In genomic region chr7:19577141-19577852, GRCm38 (mm10) we compare ENCODE assay signal across 9 mouse cellular contexts. TPM values are rescaled to one million over a fixed set of nuclear protein-coding genes. Genes with fewer than 3 reads are reported as not detected.
DNase-seq lines count a peak whose midpoint lies in the region; ATAC-seq and TF ChIP-seq lines count a peak whose summit lies in the region.
"Had no signal": no experiment of that assay in that cellular context is flagged by ENCODE, and none has a peak within 500 bp of the region (broad histone marks: within the 10 kb centered on the region; RNA-seq: fewer than 3 reads in every experiment).

TSS of gene Zfp296 (plus strand) at chr7:19577287.
TSS of gene Gemin7 (minus strand) at chr7:19577595.

- H3K79me2 ChIP-seq in MEL (ENCODE audit: control insufficient read depth, insufficient read depth, low read length, poor library complexity), result peaks cover 15% of the 10 kb centered on the region

- TF ChIP-seq RAD21 in MEL (IDR thresholded peaks at IDR 0.05; ENCODE audit: low read depth, low read length), result no peak

- H3K4me2 ChIP-seq in forebrain, embryonic 11.5 days (ENCODE audit: low read depth, low read length, severe bottlenecking), result peak within 1 kb of the TSS; percentile 55
- peak within 1 kb of the TSS; percentile 86 for H3K4me2 ChIP-seq in intestine, postnatal 0 days (replicated peaks; ENCODE audit: low read depth)
- peak within 1 kb of the TSS; percentile 78 for H3K4me2 ChIP-seq in lung, embryonic 14.5 days
- peak within 1 kb of the TSS; percentile 59 for H3K4me2 ChIP-seq in neural tube, embryonic 15.5 days

- no peaks in the 10 kb centered on the region for H3K27me3 ChIP-seq in MEL (ENCODE audit: control insufficient read depth in 1 of 2, insufficient read depth in 2 of 2, low read length in 2 of 2)
- peaks cover 36% of the 10 kb centered on the region for H3K27me3 ChIP-seq in forebrain, embryonic 11.5 days (ENCODE audit: control insufficient read depth, insufficient read depth, low read length)
- H3K27me3 ChIP-seq in intestine, postnatal 0 days (replicated peaks; ENCODE audit: control insufficient read depth, insufficient read depth, low read length), result peaks cover 12% of the 10 kb centered on the region; the same call in 1 of the 2 replicates
- peaks cover 32% of the 10 kb centered on the region for H3K27me3 ChIP-seq in lung, embryonic 14.5 days (ENCODE audit: insufficient read depth, low read length)
- H3K27me3 ChIP-seq in neural tube, embryonic 15.5 days (replicated peaks), result peaks cover 55% of the 10 kb centered on the region
- H3K27me3 ChIP-seq: Patski had no signal

- no peaks in the 10 kb centered on the region for H3K9me3 ChIP-seq in MEL (replicated peaks; ENCODE audit: insufficient read depth, low read length)
- no peaks in the 10 kb centered on the region for H3K9me3 ChIP-seq in forebrain, embryonic 11.5 days (ENCODE audit: control insufficient read depth, low read length)
- no peaks in the 10 kb centered on the region for H3K9me3 ChIP-seq in intestine, postnatal 0 days (ENCODE audit: control insufficient read depth)
- no peaks in the 10 kb centered on the region for H3K9me3 ChIP-seq in lung, embryonic 14.5 days (ENCODE audit: low read depth, low read length)
- H3K9me3 ChIP-seq in neural tube, embryonic 15.5 days (replicated peaks), result no peaks in the 10 kb centered on the region

- ATAC-seq in forebrain, embryonic 11.5 days (replicated peaks; ENCODE audit: low FRiP score), result no peak
- no peak for ATAC-seq in intestine, postnatal 0 days
- ATAC-seq in lung, embryonic 14.5 days (ENCODE audit: insufficient read depth), result no peak
- no peak for ATAC-seq in neural tube, embryonic 15.5 days (ENCODE audit: low FRiP score)
- ATAC-seq: Patski had no signal

- H3K27ac ChIP-seq in MEL (ENCODE audit: control insufficient read depth, low read depth, low read length), result peak within 1 kb of the TSS; percentile 26
- H3K27ac ChIP-seq in forebrain, embryonic 11.5 days (ENCODE audit: low read depth, low read length), result no peak within 1 kb of the TSS
- H3K27ac ChIP-seq in intestine, postnatal 0 days (ENCODE audit: low read depth, low read length), result no peak within 1 kb of the TSS
- H3K27ac ChIP-seq in lung, embryonic 14.5 days (ENCODE audit: low read depth), result no peak within 1 kb of the TSS
- no peak within 1 kb of the TSS for H3K27ac ChIP-seq in neural tube, embryonic 15.5 days (replicated peaks)

- peak within 1 kb of the TSS; percentile 75 for H3K9ac ChIP-seq in MEL (ENCODE audit: control insufficient read depth, low read depth, low read length, poor library complexity, severe bottlenecking)
- peak within 1 kb of the TSS; percentile 39 for H3K9ac ChIP-seq in forebrain, embryonic 11.5 days (ENCODE audit: low read length)
- peak within 1 kb of the TSS; percentile 45 for H3K9ac ChIP-seq in intestine, postnatal 0 days (ENCODE audit: low read depth, low read length)
- H3K9ac ChIP-seq in lung, embryonic 14.5 days, result peak within 1 kb of the TSS; percentile 47
- no peak within 1 kb of the TSS; the same call in 1 of the 2 replicates for H3K9ac ChIP-seq in neural tube, embryonic 15.5 days (replicated peaks)

- H3K4me3 ChIP-seq in MEL (ENCODE audit: control insufficient read depth in 1 of 2, insufficient read depth in 1 of 2, low read depth in 2 of 2, low read length in 2 of 2), result peak within 1 kb of the TSS; percentile 66
- peak within 1 kb of the TSS; percentile 29 for H3K4me3 ChIP-seq in forebrain, embryonic 11.5 days (ENCODE audit: low read depth, low read length)
- peak within 1 kb of the TSS; percentile 43 for H3K4me3 ChIP-seq in intestine, postnatal 0 days (ENCODE audit: low read depth, low read length)
- peak within 1 kb of the TSS; percentile 43 for H3K4me3 ChIP-seq in lung, embryonic 14.5 days (ENCODE audit: low read depth, low read length)
- H3K4me3 ChIP-seq in neural tube, embryonic 15.5 days (replicated peaks), result peak within 1 kb of the TSS; percentile 30

- no peak for TF ChIP-seq CTCF in MEL (IDR thresholded peaks at IDR 0.05 in 2 of 3, conservative IDR thresholded peaks at IDR 0.05 in 1 of 3; ENCODE audit: control insufficient read depth in 1 of 3, insufficient read depth in 1 of 3, low read depth in 2 of 3, low read length in 3 of 3, poor library complexity in 1 of 3, severe bottlenecking in 1 of 3)
- no peak for TF ChIP-seq CTCF in intestine, postnatal 0 days (IDR thresholded peaks at IDR 0.05; ENCODE audit: low read depth)
- TF ChIP-seq CTCF in lung, embryonic 14.5 days (IDR thresholded peaks at IDR 0.05; ENCODE audit: low read depth), result no peak

- DNase-seq in cerebellum, adult 11 months, result peak; percentile 47
- DNase-seq in cerebellum, postnatal 4 days (ENCODE audit: low spot score in 2 of 2), result no peak
- DNase-seq in MEL (ENCODE audit: low read depth, low spot score), result peak; percentile 66
- no peak for DNase-seq in forebrain, embryonic 11.5 days (ENCODE audit: low spot score)
- DNase-seq in lung, embryonic 14.5 days, result peak; percentile 57
- no peak for DNase-seq in left cerebral cortex, adult 8-10 months (ENCODE audit: low spot score in 2 of 2)

- H3K4me1 ChIP-seq in MEL (ENCODE audit: control insufficient read depth in 1 of 2, insufficient read depth in 2 of 2, low read length in 2 of 2), result peaks cover 2 to 10% of the 10 kb centered on the region in 2 experiments; a peak in 3 of 4 replicates
- H3K4me1 ChIP-seq in forebrain, embryonic 11.5 days (replicated peaks; ENCODE audit: control insufficient read depth, insufficient read depth, low read length), result peaks cover 11% of the 10 kb centered on the region
- peaks cover 12% of the 10 kb centered on the region for H3K4me1 ChIP-seq in intestine, postnatal 0 days (replicated peaks; ENCODE audit: control insufficient read depth, insufficient read depth, low read length)
- H3K4me1 ChIP-seq in lung, embryonic 14.5 days (ENCODE audit: insufficient read depth), result 0 out of 2 replicates have a peak, but pooled peaks cover 3% of the 10 kb centered on the region
- H3K4me1 ChIP-seq in neural tube, embryonic 15.5 days, result peaks cover 28% of the 10 kb centered on the region

- peak in 1 of 2 experiments; percentile 12; a peak in 2 of 4 replicates for TF ChIP-seq POLR2A in MEL (IDR thresholded peaks at IDR 0.05; ENCODE audit: control insufficient read depth in 1 of 2, insufficient read depth in 1 of 2, low read depth in 1 of 2, low read length in 2 of 2, poor library complexity in 1 of 2)

- peaks cover 0 to 11% of the 10 kb centered on the region in 2 experiments; a peak in 2 of 4 replicates for H3K36me3 ChIP-seq in MEL (ENCODE audit: control insufficient read depth in 1 of 2, insufficient read depth in 2 of 2, low read length in 2 of 2)
- no peaks in the 10 kb centered on the region for H3K36me3 ChIP-seq in forebrain, embryonic 11.5 days (ENCODE audit: control insufficient read depth, insufficient read depth, low read length)
- H3K36me3 ChIP-seq in intestine, postnatal 0 days (ENCODE audit: control insufficient read depth, insufficient read depth), result peaks cover 25% of the 10 kb centered on the region
- peaks cover 22% of the 10 kb centered on the region for H3K36me3 ChIP-seq in lung, embryonic 14.5 days (ENCODE audit: insufficient read depth)
- H3K36me3 ChIP-seq in neural tube, embryonic 15.5 days, result peaks cover 24% of the 10 kb centered on the region

- under 1% methylated on average over 43 of the region's 56 CpGs for WGBS in forebrain, embryonic 11.5 days
- under 1% methylated on average over 56 of the region's 56 CpGs for whole genome bisulfite sequencing in intestine, postnatal 0 days
- WGBS in lung, embryonic 14.5 days, result 1% methylated on average over 56 of the region's 56 CpGs
- WGBS in neural tube, embryonic 15.5 days, result under 1% methylated on average over 56 of the region's 56 CpGs

- TF ChIP-seq EP300 in MEL (IDR thresholded peaks at IDR 0.05; ENCODE audit: low read depth in 1 of 2, low read length in 2 of 2), result no peak

TF ChIP-seq in MEL, 35 proteins besides CTCF, POLR2A, EP300 and RAD21 (continues in another document):
- TF ChIP-seq UBTF (IDR thresholded peaks at IDR 0.05; ENCODE audit: borderline replicate concordance, insufficient read depth, low read depth, low read length) (no peak), TAL1 (IDR thresholded peaks at IDR 0.05; ENCODE audit: low read length) (no peak), MAFK (IDR thresholded peaks at IDR 0.05; ENCODE audit: borderline replicate concordance, low read depth, low read length) (no peak), USF2 (IDR thresholded peaks at IDR 0.05; ENCODE audit: borderline replicate concordance in 1 of 2, insufficient read depth in 1 of 2, low read depth in 1 of 2, low read length in 2 of 2) (no peak), TCF12 (IDR thresholded peaks at IDR 0.05; ENCODE audit: low read depth, low read length) (no peak), E2F4 (IDR thresholded peaks at IDR 0.05; ENCODE audit: borderline replicate concordance, low read depth, low read length) (no peak), USF1 (IDR thresholded peaks at IDR 0.05; ENCODE audit: low read depth, low read length) (no peak), CHD2 (IDR thresholded peaks at IDR 0.05; ENCODE audit: low read length) (no peak), GATA1 (IDR thresholded peaks at IDR 0.05; ENCODE audit: low read depth, low read length) (no peak), MYB (IDR thresholded peaks at IDR 0.05; ENCODE audit: low read depth, low read length) (no peak), MEF2A (IDR thresholded peaks at IDR 0.05; ENCODE audit: extremely low read depth, insufficient replicate concordance, low read depth, low read length, poor library complexity, severe bottlenecking) (no peak)

RNA-seq across cellular contexts. Expression of gene Zfp296, which starts in this region (rescaled TPM):
- 2.9 and 3.3 TPM in 2 replicates for total RNA-seq in MEL (2012; rRNA removed)
- polyA plus RNA-seq in MEL (2012; ENCODE audit: insufficient read depth in 1 of 2, insufficient read length in 2 of 2, low read depth in 1 of 2, low replicate concordance in 2 of 2, missing spikeins in 1 of 2), result 1 to 10 TPM in 1 of 2 experiments, not detected in 1; 7.8 TPM
- 0.40 and 0.47 TPM in 2 replicates for polyA plus RNA-seq in forebrain, embryonic 11.5 days (2014; fragmentation: Nextera tagmentation; extraction: Ambion mirVana)
- polyA plus RNA-seq in intestine, postnatal 0 days (2015; fragmentation: Nextera tagmentation; extraction: Ambion mirVana), result 0.14 TPM in 1 of 2 replicates, not detected in the other
- 0.27 and 0.38 TPM in 2 replicates for polyA plus RNA-seq in lung, embryonic 14.5 days (2014; fragmentation: Nextera tagmentation; extraction: Ambion mirVana)
- polyA plus RNA-seq in neural tube, embryonic 15.5 days (2015; fragmentation: Nextera tagmentation; extraction: Ambion mirVana), result 0.23 and 0.61 TPM in 2 replicates
- total RNA-seq in left cerebral cortex, adult 8-10 months (2022), result 1 to 10 TPM; 1.6 to 1.9 (median 1.8) TPM

RNA-seq across cellular contexts. Expression of gene Gemin7, which starts in this region (rescaled TPM):
- 49.6 and 58.0 TPM in 2 replicates for total RNA-seq in MEL (2012; rRNA removed)
- polyA plus RNA-seq in MEL (2012; ENCODE audit: insufficient read depth in 1 of 2, insufficient read length in 2 of 2, low read depth in 1 of 2, low replicate concordance in 2 of 2, missing spikeins in 1 of 2), result 10 to 100 TPM in 1 of 2 experiments, not detected in 1; 78.7 TPM
- 151 and 156 TPM in 2 replicates for polyA plus RNA-seq in forebrain, embryonic 11.5 days (2014; fragmentation: Nextera tagmentation; extraction: Ambion mirVana)
- 99.5 and 102 TPM in 2 replicates for polyA plus RNA-seq in intestine, postnatal 0 days (2015; fragmentation: Nextera tagmentation; extraction: Ambion mirVana)
- polyA plus RNA-seq in lung, embryonic 14.5 days (2014; fragmentation: Nextera tagmentation; extraction: Ambion mirVana), result 180 and 183 TPM in 2 replicates
- 145 and 154 TPM in 2 replicates for polyA plus RNA-seq in neural tube, embryonic 15.5 days (2015; fragmentation: Nextera tagmentation; extraction: Ambion mirVana)
- total RNA-seq in left cerebral cortex, adult 8-10 months (2022), result 10 to 100 TPM; 44.2 to 59.5 (median 51.3) TPM

Comparison
In these comparisons a context has a peak if more than half of its experiments do, and no peak if none do; other contexts are left out.
1. DNase-seq: peak in cerebellum, adult 11 months (single experiment), MEL (single experiment) and lung, embryonic 14.5 days (single experiment); none in cerebellum, postnatal 4 days (0 of 2), forebrain, embryonic 11.5 days (single experiment) and left cerebral cortex, adult 8-10 months (0 of 2).
2. Peak in every context shown above with its lines, with median percentiles within 50 percentile points of each other: H3K4me3 ChIP-seq and H3K4me2 ChIP-seq.